Mouse (Mus musculus) gonadal fat pad, adult 2 months (tissue): ENCODE measurements at regions not wholly inside any gene's neighbourhood (a gene's known extent, or its start where the extent isn't known, plus 50 kb on each side); places are given as distances from the start of the nearest gene placed in this dataset.

Source experiments
- DNase-seq: peaks from one replicate; pipeline ENCODE4 v3.0.0-alpha.2; 2012; ENCODE audit warnings: low read depth

DNA sequence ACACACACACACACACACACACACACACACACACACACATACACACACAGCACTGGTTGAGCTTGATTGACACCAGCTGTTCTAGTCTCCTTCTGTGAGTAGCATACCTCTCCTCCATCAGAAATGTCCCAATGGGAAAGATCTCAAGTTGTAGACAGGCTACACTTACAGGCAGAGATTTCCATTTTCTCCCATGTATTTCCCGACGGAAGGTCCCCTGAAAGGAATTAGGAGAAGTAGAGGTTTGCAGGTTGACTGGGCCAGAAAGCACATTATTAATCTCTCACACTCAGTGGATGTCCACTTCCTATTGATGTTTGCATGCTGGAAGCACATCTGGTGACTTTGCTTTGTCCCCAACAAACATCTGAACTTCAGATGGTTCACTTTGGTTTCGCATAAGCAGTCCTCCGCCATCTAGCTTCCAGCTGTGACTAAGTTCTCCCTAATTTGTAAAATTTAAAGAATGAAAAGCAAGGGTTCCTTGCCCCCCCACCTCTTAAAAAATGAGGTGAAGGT lies 1323.8 kb upstream of the A1bg start:
- DNase-seq = no peak

GRCm38 (mm10) chr15:62245237-62245636 lies 1322.4 kb upstream of the A1bg start:
- no peak for DNase-seq

GRCm38 (mm10) chr15:62244819-62245218 lies 1322.0 kb upstream of the A1bg start:
- no peak for DNase-seq

GRCm38 (mm10) chr15:62240031-62240430 lies 1317.2 kb upstream of the A1bg start:
- DNase-seq = no peak

- DNase-seq = no peak
These were observed 1315.8 kb upstream of the A1bg start for GRCm38 (mm10) chr15:62238503-62239045.

- DNase-seq = no peak
These were observed 1313.2 kb upstream of the A1bg start for GRCm38 (mm10) chr15:62236056-62236455.

DNA sequence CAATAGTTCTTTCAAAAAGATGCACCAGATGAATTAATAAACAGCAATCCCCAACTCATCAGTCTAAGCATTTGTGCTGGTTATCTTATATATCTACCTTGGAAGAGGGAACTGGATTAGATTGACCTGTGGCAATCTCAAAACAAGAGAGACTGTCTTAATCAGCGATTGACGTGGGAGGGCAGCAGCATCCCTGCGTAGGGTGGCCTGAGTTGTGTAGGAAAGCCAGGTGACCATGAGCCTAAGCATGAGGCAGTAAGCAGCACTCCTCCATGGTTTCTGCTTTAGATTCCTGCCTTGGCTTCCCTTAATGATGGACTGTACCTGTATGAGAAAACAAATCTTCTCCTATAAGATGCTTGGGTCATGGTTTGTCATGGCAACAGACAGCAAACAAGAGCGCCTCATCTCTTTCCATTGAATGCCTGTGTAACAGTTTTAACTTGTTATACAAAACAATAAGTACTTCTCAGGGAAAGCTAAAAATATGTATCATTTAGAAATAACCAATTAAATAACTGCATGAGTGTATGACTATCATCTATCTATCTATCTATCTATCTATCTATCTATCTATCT lies 1311.5 kb upstream of the A1bg start:
- no peak for DNase-seq

GRCm38 (mm10) chr15:62233154-62233553 lies 1310.3 kb upstream of the A1bg start:
- DNase-seq = no peak

- no peak for DNase-seq
These were observed 1308.9 kb upstream of the A1bg start for GRCm38 (mm10) chr15:62231709-62232108.

GRCm38 (mm10) chr15:62230773-62231172 lies 1308.0 kb upstream of the A1bg start:
- DNase-seq = no peak

- DNase-seq = no peak
These were observed 1306.9 kb upstream of the A1bg start for GRCm38 (mm10) chr15:62229491-62230283.

DNA sequence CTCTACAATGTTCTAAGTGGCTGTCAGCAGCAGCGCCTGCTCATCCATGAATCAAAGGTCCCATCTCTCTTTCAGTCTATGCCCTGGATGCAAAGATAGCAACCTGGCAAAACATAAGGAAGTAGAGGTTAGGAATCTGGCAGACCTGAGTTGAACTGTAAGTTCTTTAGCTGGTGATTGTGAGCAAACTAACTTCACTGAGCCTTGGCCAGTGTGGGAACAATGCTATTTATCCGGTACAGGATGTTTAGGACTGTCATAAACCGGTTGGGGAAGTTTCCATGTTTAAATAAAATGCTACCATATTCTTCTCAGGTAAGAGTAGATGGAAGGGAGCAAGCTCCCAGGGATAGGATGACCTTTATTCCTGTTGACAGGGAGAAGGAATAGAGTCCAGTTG lies 1306.2 kb upstream of the A1bg start:
- no peak for DNase-seq

DNA sequence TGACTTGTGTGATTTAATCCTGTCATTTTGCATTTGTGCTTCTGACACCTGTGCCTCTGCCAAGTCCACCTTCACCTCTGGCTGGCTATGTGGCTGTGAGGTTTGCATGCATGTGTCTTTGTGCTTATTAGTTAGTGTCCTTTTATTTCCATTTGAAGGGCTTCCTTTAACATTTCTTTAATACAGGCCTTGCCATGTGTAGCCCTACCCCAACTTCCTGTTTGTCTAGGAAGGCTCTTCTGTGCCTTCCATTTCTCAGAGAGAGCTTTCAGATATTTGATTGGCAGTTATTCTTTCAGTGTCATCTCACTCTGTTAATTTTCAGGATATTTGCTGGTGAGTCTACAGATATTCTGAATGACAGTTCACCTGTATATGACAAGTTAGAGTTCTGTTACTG lies 1302.0 kb upstream of the A1bg start:
- DNase-seq = no peak

DNA sequence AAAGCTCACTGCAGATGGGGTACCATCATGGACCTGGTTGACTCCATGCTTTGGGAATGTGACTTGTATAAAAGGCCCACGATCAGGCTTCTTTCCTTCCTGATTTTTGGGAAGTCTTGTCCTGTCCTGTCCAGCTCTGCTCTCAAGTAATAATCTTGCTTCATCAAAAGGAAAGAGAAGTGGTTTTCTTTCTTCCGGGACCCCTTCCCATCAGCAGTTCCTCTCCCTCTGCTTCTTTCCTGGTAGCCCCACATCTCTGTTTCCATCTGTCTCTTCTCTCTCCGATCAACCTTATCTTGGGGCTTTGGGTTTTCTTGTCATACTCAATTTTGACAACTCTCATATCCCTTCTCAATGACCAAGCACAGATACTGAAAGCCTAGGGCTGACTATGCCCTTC lies 1301.4 kb upstream of the A1bg start:
- no peak for DNase-seq

GRCm38 (mm10) chr15:62223156-62223840 lies 1300.5 kb upstream of the A1bg start:
- DNase-seq = no peak

DNA sequence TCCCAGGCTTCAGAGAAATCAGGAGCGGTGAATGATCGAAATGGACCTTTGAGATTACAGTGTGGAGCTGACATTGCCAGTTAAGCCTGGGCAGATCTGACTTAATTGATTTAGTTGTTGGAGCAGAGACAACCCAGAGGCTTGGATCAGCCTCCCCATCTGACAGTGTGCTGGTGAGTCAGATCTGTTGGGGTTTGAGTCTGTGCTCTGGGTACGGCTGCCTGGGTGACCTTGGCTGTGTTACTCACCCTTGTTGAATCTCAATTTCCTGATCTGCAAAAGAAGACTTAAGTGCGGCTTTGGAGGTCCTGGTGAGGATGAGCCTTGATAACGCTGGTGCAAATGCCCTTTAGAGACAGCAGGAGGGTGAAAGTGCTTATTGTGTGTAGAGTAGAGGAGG lies 1299.9 kb upstream of the A1bg start:
- DNase-seq = no peak

GRCm38 (mm10) chr15:62222201-62222600 lies 1299.4 kb upstream of the A1bg start:
- DNase-seq = no peak

- DNase-seq = no peak
These were observed 1298.4 kb upstream of the A1bg start for GRCm38 (mm10) chr15:62221024-62221819.

DNA sequence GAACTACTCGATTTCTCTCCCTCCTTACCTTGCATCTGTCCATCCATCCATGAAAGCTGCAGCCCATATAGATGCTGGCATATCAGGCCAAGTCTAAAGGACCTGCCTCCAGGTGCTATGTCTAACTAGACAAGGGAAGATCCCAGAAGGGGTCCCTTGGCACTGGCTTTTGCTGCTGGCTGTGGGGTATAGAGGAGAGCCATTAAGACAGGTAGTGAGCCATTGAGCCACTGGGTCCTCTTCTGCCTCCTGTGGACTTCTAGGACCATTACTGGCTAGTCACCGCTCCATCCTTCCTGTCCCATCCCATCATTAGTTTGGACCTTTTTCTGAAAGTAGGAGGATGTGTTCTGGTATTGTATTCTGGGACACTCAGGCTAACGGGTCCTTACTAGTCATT lies 1297.8 kb upstream of the A1bg start:
- DNase-seq = no peak

GRCm38 (mm10) chr15:62219934-62220540 lies 1297.2 kb upstream of the A1bg start:
- no peak for DNase-seq

DNA sequence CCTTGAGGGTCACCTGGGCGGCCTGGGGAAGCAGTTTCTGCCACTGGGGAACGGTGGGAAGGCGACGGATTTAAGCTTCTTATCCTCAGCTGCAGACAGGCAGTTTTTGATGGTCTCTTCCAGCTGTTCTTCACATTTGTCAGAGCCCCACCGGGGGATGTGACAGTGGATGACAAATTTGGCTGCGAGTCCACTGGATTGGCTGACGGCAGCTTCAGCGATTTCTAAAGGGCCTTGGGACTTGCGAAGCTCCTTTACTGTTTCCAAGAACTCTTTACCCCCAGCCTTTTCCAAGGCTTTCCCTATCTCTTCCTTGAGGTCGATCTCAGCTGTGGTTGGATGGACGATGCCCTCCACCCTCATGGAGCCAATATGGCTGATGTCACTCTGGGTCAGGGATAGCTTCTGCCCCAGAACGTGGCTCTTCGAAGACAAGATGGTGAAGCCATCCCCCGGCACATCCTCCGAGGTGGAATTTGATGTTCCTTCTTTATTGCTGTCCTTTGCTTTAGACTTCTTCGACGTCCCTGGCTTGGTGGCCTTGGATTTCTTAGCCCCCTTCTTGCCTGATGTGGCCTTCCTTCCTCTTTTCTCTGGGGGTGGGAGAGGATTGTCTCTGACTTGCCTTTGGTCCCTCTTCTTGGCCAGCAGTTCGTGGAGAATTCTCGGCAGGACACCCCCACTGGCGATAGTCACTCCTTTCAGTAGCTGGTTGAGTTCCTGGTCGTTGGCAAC lies 1295.7 kb upstream of the A1bg start:
- DNase-seq = no peak
